Mouse (Mus musculus) kidney, adult 2 months (tissue): ENCODE results near the gene Plxnb2.

ENCODE experiments used
- CTCF ChIP-seq: fragments of 200-500 bp; conservative IDR thresholded peaks from 2 replicates; pipeline ENCODE4 v1.5.1; 2011; ENCODE audit warnings: low read depth, mild to moderate bottlenecking, control low read depth, low read length, moderate library complexity, mixed read lengths; ENCODE audit not compliant: insufficient read depth, insufficient read length
- POLR2A ChIP-seq: fragments of 200-500 bp; IDR thresholded peaks from one replicate; pipeline ENCODE4 v1.6.1; 2011; ENCODE audit warnings: low read depth, low read length, control low read depth

DNA sequence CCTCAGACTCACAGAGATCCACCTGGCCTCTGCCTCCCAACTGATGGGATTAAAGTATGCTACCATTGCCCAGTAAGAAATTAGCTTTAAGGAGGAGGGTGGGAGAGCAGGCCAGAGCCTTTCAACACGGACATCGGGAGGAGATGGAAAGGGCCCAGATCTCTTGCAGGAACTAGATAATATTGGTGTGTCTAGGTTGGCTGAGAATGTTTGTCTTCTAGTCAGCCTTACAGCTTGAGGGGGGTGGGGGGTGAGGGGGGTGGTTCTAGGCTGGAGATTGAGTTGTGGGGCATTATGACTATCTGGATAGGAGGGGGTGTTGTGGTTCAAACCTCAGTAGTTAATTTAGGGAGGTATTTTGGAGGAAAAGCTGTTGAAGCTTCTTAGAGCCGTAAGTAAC is 32.9 kb upstream of the Plxnb2 start:
- TF ChIP-seq CTCF (no peak), POLR2A (no peak)
